Mouse (Mus musculus) cerebellum, postnatal 25 days (tissue): ENCODE measurements at regions not wholly inside any gene's neighbourhood (a gene's known extent, or its start where the extent isn't known, plus 50 kb on each side); places are given as distances from the start of the nearest gene placed in this dataset.

Experiments used
- DNase-seq, 2 experiments: peaks; one replicate each; pipeline ENCODE4 v3.0.0; 2021; ENCODE audit warnings: mixed read lengths in 2 of 2

- DNase-seq = no peak
Measured at GRCm38 (mm10) chr1:141524193-141524592, 1278.2 kb downstream of the Kcnt2 start.

GRCm38 (mm10) chr1:141533160-141533559 lies 1287.2 kb downstream of the Kcnt2 start:
- DNase-seq = peak in 1 of 2 experiments; percentile 6
